In the genomic region with DNA sequence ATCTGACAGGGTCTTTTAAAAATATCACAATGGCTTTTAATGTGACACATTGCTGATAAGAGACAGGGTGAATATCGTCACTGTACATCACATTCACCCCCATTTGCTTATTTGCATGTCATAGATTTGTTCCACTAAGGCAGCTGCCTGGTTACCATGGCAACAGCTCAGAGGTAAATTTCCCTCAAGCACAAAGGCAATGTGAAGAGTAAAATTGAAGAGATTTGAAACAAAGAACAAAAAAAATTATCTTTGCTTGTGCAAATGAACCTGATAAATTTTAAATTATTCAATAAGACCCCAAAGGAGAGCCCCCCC, we compare ENCODE assay signal across 11 mouse cellular contexts.
DNase-seq lines count a peak whose midpoint lies in the region; ATAC-seq and TF ChIP-seq lines count a peak whose summit lies in the region.
"Had no signal": no experiment of that assay in that cellular context is flagged by ENCODE, and none has a peak within 500 bp of the region (broad histone marks: within the 10 kb centered on the region; RNA-seq: fewer than 3 reads in every experiment).

No protein-coding gene starts in this region.

- no peak for DNase-seq in lung, adult 2 months
- DNase-seq in frontal cortex, postnatal 10 days (ENCODE audit: low spot score in 2 of 2), result peak; percentile 22 to 24
- peak; percentile 42 to 62 for DNase-seq in left cerebral cortex, adult 9 months (ENCODE audit: low spot score in 2 of 2)
- peak; percentile 76 to 85 for DNase-seq in right cerebral cortex, postnatal 10 days (ENCODE audit: low spot score in 2 of 2)
- DNase-seq in heart, postnatal 4 days, result no peak
- DNase-seq in gastrocnemius, postnatal 25 days, result no peak
- no peak for DNase-seq in kidney, adult 8-10 months
- DNase-seq: gastrocnemius, postnatal 10 days had no signal

- ATAC-seq in lung, embryonic 15.5 days (ENCODE audit: borderline replicate concordance, extremely low read depth, low FRiP score, low TSS enrichment), result peak; percentile 23; the same call in 1 of the 2 replicates

- H3K9me3 ChIP-seq in lung, embryonic 15.5 days, result no peaks in the 10 kb centered on the region
- H3K9me3 ChIP-seq: limb, embryonic 15.5 days; stomach, embryonic 15.5 days had no signal

- H3K4me1 ChIP-seq in lung, embryonic 15.5 days, result peaks cover 14% of the 10 kb centered on the region
- H3K4me1 ChIP-seq in lung, adult 2 months (ENCODE audit: control insufficient read depth, insufficient read depth, low read length), result no peaks in the 10 kb centered on the region; the same call in 1 of the 2 replicates
- H3K4me1 ChIP-seq: limb, embryonic 15.5 days; stomach, embryonic 15.5 days had no signal

- no peak overlapping the region for H3K4me2 ChIP-seq in lung, embryonic 15.5 days
- H3K4me2 ChIP-seq: limb, embryonic 15.5 days; stomach, embryonic 15.5 days had no signal

- H3K9ac ChIP-seq in lung, embryonic 15.5 days, result no peak overlapping the region
- H3K9ac ChIP-seq: limb, embryonic 15.5 days; stomach, embryonic 15.5 days had no signal

- TF ChIP-seq CTCF in lung, adult 2 months (IDR thresholded peaks at IDR 0.05; ENCODE audit: insufficient read depth, low read length), result no peak

- WGBS in lung, embryonic 15.5 days, result 16% methylated on average over 1 of the region's 1 CpGs
- 13% methylated on average over 1 of the region's 1 CpGs for WGBS in lung, adult 2 months

- no peak for TF ChIP-seq POLR2A in lung, adult 2 months (IDR thresholded peaks at IDR 0.05; ENCODE audit: borderline replicate concordance, extremely low read depth, low read depth, low read length)

- no peaks in the 10 kb centered on the region for H3K36me3 ChIP-seq in lung, embryonic 15.5 days
- H3K36me3 ChIP-seq: limb, embryonic 15.5 days; stomach, embryonic 15.5 days had no signal

- no peaks in the 10 kb centered on the region for H3K27me3 ChIP-seq in lung, embryonic 15.5 days
- H3K27me3 ChIP-seq: limb, embryonic 15.5 days; stomach, embryonic 15.5 days had no signal

- no peak overlapping the region for H3K27ac ChIP-seq in lung, embryonic 15.5 days
- H3K27ac ChIP-seq: limb, embryonic 15.5 days; stomach, embryonic 15.5 days had no signal

- H3K4me3 ChIP-seq in lung, embryonic 15.5 days, result no peak overlapping the region
- no peak overlapping the region for H3K4me3 ChIP-seq in lung, adult 2 months (replicated peaks; ENCODE audit: extremely low read depth, low read depth, low read length)
- H3K4me3 ChIP-seq: limb, embryonic 15.5 days; stomach, embryonic 15.5 days had no signal

Comparison
In these comparisons a context has a peak if more than half of its experiments do, and no peak if none do; other contexts are left out.
1. DNase-seq: peak in frontal cortex, postnatal 10 days (2 of 2), left cerebral cortex, adult 9 months (2 of 2) and right cerebral cortex, postnatal 10 days (2 of 2); none in lung, adult 2 months (single experiment), heart, postnatal 4 days (single experiment), gastrocnemius, postnatal 25 days (single experiment) and kidney, adult 8-10 months (0 of 2).